Mouse (Mus musculus) cerebellum, adult 2 months (tissue): ENCODE measurements around the gene Pecam1.

Experiments
- CTCF ChIP-seq: fragments of 200-500 bp; IDR thresholded peaks from 2 replicates; pipeline ENCODE4 v1.5.1; 2011; ENCODE audit warnings: low read depth, mild to moderate bottlenecking, control low read depth, low read length, moderate library complexity, borderline replicate concordance; ENCODE audit not compliant: insufficient read depth
- POLR2A ChIP-seq: fragments of 200-500 bp; IDR thresholded peaks from 2 replicates; pipeline ENCODE4 v1.6.1; 2011; ENCODE audit warnings: low read length, control low read depth, borderline replicate concordance; ENCODE audit not compliant: insufficient read depth

DNA sequence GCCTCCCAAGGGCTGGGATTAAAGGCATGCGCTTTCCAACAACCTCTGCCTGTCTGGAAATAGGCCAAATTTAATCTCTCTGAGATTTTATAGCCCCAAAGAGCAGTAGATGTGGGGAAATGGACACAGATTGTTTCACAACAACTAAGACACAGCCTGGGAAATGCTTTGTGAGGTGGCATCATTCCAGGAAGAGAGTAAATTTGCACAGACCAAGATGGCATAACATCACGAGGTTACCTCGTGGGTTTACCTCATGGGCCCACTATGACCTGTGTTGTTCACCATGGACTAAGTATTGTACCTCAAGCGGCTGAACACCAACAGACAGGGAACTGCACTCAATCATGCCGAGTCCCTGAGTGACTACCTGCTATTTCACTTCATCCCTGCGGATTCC is 52.1 kb downstream of the Pecam1 start:
- no peak for TF ChIP-seq CTCF
- no peak for TF ChIP-seq POLR2A
